Mouse (Mus musculus) mesoderm, embryonic 11.5 days (tissue): Measurements from ENCODE around the gene Cldn12.
A peak's percentile ranks its signal among the peaks of the same experiment; 100 is the strongest.

Experiments
- DNase-seq: peaks from one replicate; pipeline ENCODE4 v3.0.0-alpha.2; 2012; ENCODE audit warnings: low read depth, low spot score

The Cldn12 gene

DNA sequence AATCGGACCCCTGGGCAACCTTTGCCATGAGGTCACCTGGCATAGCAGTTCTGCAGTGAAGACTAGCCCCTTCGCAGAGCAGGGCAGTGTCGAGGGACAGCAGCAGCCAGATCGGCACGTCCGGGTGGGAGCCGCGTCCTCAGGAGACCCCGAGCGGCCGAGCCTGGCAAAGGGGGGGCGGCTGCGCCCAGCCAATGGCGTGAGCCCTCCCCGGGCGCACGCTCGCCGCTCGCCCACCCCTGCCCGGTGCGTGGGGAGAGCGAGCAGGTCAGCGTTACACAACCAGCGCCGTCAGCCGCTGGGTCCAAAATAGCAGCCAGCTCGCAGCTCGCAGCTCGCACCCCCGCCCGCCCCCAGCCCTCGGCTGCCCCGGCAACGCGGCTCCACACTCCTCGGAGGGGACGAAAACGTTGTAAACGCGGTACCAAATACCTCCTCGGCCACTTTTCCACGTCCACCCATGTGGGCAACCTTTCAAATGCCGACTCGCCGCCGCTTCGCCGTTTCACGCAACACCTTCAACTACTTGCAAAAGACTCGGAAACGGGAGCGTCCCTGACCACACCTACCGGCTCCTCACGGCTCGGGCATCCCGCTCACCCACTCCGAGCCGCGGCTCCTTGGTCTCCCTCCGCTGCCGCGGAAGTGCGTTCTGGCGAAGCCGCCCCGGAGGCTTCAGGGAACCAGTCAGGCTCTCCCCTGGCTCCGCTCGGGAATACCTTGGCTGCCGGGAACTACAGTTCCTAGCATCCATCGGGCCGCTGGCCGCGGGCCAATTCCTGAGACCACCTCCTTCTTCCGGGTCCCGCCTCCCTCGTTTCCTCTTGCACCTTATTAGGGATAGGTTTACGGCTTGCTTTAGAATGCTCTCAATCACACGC lies at the start of gene Cldn12:
Cldn12 (minus strand) TSS at position 763 of the 881 bp plus-strand sequence.
- DNase-seq: peak; percentile 96

DNA sequence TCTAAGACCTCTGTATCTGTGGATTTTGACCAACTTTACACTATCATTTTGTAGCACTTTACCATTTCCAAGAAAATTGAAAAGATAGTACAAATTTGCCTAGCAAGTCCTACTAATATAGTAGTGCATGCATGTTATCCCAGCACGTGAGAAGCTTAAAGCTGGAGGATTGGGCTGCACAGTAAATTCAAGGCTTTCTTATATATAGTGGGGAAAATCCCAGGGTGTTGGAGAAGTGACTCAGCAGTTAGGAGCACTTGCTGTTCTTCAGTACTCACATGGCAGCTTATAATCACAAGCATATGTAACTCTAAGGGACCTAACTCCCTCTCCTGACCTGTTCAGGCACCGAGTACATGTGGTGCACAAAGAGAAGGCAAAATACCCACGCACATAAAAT lies 47.7 kb upstream of the Cldn12 start:
- DNase-seq: no peak

DNA sequence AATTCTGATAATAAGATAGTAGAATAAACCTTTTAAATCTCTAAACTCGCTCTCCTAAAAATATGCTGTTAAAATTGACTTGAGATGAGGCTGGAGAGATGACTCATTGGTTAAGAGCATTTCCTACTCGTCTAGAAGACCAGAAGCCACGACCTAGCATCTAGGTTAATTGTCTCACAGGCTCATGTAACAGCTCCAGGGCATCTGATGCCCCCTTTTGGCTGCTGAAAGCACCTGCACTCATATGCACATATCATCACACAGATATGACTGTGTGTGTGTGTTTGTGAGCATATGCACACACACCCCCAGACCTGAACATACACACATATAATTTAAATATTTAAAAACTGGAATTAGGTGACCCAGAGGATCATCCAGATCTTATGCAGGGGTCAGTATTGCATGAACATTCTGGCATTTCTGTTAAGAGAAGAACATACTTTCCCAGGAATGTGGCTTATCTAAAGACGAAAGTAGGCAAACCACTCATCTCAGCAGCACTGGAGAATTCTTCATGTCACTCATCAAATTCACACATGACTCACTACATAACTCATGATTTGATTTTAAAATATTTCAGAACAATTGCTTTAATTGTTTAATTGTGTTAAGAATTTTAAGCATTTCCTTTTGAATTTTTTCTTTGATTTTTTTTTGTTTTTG lies 46.4 kb upstream of the Cldn12 start:
- DNase-seq: no peak

DNA sequence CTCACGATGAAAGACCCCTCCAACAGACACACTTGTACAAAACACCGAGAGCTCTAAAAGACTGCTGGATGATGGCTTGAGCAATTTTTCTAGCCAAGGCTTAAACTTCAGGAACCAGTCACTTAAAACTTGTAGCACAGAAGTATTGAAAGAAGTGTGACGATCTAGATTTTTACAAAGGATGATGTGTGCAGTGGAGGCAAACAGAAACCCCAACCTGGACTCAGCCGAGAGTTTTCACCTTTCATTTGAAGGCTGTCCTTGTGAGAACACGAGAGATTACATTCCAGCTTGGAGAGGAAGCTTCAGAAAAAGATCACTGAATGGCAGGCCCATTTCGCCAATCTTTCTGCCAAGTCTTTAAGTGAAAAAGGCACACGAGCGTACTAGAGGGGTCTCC lies 45.0 kb upstream of the Cldn12 start:
- no peak for DNase-seq

DNA sequence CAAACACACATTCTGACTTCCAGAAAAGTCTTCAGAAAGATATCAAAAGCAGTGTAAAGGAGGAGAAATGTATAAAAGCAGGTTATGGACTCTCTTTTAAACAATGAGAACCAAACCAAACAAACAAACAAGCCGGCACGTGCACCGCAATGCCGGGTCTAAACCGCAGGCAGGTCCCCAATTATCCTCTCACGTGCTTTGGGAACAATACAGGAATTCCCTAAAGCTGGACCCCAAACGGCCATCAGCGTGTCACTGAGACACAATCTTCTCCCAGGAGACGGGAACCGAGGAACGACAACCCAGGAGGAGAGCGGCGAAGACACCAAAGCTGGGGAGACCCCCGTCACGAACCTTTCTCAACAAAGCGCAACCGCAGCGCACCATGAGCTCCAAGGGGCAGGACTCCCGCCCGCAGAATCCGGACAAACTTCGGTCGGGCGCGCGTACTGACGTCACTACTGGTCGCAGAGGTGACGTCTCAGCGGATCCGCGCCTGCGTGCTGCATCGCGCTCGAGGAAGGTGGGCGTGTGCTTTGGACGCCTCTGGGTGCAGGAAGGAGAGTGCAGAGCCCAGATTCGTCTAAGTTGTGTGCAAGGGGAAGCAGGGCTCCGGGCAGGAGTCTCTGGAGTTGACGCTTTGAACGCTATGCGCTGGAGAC lies 44.5 kb upstream of the Cldn12 start, which contains the start of gene Gtpbp10:
Gtpbp10 (minus strand) TSS at position 460 of the 662 bp plus-strand sequence.
- peak; percentile 96 for DNase-seq

DNA sequence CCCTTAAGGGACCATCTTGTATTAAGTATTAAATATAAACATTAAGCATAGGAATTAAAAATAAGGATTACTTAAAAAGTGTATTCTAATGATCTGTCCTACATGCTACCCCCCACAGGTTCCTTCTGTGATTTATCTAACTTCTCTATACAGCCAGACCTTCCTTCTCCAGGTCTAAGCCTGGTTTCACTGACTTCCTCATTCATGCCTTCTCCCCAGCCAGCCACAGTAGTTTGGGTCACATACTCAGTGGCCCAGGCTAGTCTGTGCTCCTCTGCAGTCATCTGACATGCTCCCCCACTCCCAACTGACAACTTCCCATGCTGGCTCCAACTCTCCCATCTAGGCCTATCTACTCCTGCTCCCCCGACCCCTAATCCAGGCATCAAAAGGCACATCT lies 36.4 kb upstream of the Cldn12 start:
- no peak for DNase-seq

DNA sequence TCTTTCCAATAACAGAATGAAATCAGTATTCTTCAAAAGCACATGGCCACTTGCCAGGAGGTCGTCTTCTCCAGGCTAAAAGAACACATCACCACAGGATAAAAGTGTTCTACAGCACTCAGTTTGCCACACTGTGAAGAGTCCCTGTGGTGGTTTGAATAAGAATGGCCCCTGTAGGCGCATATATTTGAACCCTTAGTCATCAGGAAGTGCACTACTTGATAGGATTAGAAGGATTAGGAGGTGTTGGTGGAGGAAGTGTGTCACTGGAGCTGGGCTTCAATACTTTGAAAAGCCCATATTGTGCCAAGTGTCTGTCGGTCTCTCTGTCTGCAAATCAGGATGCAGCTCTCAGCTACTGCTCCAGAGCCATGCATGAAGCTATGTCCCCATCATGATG lies 25.6 kb upstream of the Cldn12 start:
- no peak for DNase-seq

DNA sequence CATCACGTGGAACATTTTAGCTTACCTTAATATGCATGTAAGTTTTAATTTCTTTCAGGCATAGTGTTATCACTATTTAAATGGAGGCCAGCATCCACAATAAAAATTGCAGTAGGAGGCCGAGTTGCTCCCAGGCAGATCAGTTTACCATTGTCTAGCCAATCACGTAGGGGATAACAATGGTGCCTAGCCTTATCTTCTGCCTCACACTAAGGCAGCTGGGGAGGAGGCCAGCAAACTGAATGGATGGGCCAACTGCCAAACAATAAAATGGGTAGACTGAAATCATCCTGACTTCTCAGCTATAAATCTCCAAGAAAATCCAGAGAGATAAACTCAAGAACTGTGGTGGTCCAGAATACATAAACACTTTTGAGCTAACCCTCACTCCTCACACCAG lies 25.0 kb upstream of the Cldn12 start:
- DNase-seq: no peak

DNA sequence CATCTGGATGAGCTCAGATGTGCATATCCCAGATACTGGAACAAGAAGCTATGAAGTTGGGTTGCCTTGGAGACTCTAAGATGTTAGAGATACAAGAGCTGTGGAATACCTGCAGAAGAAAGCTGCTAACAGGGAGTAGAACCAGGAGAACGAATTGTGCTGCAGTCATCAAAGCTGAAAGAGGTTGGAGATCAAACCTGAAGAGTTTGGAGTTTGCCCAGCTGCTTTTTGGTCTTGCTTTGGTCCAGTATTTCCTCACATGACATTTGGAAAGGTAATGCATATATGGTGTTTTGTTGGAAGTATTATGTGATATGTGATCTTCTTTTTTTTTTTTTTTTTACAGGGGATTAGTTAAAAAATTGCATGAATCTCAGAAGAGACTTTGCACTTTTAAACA lies 21.4 kb upstream of the Cldn12 start:
- no peak for DNase-seq

DNA sequence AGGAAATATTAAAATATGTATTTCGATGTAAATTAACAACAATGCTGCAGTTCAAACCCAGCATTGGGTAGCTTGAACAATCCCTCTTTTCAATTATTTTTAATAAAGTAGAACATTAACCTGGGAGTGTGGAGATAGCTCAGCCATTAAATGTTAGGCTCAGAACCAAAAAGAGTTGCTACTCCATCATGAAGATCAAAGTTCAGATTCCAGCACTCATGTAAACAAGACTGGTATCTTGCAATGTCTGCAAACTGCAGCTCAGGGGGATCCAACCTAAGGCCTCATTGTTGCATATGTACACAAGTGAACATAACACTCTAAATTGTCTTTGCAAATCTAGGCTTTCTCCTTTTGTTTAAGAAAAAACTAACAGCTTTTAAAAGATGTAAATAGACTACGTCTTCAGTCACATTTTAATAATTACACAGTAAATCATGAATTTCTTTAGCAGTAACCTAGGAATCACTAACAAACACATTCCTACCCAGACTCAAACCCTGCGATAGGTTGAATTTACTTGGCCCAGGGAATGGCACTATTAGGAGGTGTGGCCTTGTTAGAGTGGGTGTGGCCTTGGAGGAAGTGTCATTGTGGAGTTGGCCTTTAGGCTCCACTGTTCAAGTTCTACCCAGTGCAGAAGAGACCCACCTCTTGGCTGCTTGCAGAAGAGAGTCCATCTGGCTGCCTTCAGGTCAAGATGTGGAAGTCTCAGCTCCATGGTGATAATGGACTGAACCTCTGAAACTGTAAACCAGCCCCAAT lies 19.1 kb upstream of the Cldn12 start:
- DNase-seq: no peak

DNA sequence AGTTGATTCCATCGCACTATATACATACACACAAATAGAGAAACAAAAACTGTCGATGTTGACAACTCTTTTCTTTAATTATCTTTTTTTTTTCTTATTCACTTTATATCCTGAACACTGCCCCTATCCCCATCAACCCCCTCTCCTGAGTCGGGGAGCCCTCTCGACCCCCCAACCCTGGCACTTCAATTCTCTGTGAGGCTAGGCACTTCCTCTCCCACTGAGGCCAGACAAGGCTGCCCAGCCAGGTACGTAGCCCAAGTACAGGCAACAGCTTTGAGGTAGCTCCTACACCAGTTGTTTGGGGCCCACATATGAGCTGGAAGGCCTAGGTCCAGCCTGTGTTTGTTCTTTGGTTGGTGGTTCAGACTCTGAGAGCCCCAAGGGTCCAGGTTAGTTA lies 653 bp upstream of the Cldn12 start:
- DNase-seq: no peak

DNA sequence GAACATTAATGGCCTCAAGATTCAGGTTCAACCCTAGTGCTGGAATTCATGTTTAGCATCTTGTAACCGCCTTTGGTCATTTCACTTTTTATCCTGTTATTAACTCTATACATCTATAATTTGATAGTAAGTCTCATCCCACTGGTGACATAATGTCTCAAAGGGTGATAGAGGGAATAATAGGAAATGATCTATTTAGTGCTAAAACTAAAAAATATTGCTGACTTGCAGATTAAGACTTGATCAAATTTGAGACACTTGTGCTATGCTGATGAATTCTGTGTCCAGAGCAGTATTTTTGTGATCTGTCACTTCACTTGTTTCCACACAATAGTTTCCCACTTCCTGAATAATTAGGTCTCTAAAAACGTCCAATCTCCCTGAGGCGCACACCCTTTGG lies 3.4 kb downstream of the Cldn12 start:
- DNase-seq: no peak

DNA sequence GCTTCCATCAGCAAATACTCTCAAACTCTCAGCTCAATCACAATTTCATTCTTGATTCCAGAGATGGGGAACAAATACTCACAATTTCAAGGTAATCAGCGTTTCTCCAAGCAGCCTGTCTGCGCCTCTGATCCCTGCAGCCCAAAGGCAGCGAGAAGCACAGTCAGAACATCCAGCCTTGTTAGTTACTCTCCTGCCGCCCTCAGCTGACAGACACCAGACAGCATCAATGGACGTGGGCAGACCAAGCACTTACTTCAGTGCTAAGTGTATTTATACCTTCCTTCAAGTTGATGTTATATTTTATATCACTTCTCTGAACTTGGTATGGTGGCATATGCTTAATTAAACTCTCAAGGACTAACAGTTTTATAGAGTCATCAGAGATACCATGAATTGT lies 3.8 kb downstream of the Cldn12 start:
- no peak for DNase-seq

DNA sequence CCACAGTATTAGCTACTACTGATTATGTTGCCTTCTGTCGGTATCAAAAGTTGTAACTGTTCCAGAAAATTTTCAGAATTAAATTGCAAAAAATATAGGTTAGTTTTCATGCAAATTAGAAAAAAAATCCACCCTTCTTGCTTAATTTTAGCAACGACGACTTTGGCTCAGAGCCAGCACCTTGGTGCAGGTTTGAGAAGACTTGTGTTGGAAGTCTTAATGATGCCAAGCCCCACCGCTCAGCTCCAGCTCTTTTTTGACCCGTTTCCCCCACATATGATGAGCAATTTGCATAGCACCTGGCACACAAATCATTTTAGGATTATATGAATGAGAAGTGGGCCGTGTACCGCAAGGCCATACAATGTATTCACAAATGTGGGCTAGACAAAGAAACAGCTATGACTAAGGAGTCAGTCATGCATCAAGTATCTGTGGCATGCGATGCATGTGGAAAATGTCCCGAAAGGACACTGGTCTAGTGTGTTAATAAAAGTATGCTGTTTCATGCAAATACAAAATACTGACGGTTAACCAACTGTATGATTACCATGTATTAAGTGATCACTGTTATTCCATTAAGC lies 4.4 kb downstream of the Cldn12 start:
- no peak for DNase-seq

DNA sequence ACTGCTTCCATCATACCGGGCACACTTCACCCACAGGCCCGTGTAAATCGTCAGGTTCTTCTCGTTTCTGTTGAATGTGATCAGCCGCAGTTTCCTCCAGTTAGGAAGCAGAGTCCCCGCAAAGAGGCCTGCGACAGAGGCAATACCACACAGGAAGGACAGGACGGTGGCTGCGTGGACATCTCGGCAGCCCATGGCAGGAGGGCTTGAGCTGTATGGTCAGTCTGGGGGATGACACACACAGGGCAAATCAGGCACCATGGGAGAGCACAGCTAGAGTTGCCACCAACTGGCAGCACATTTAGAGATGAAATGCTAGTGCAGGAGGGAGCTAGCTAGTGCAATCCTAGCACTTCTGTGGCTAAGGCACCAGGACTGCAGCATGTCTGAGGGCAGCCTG lies 6.5 kb downstream of the Cldn12 start:
- DNase-seq: no peak

DNA sequence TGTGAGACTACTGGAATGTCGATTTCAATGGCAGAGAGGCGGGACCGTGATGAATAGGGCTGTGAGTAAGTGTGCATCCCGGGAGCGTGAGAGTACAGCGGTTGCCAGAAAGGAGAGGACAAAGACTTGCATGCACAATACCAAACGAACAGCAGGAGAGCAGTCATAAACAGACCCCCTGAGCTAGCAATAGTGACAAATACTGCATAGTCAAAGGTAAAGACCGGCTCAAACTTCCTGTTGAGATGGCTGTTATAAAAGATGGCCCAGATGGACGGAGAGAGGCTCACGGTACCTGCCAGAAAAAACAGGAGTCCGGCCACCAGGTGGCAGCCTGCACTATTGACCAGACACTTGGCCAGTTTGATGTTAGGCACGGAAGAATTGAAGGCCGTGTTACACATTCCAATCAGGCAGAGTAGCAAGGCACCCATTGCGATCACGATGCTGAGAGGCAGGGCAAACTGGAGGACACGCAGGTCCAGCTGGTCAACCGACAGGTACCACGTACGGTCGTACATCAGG lies 7.0 kb downstream of the Cldn12 start:
- peak; percentile 65 for DNase-seq

DNA sequence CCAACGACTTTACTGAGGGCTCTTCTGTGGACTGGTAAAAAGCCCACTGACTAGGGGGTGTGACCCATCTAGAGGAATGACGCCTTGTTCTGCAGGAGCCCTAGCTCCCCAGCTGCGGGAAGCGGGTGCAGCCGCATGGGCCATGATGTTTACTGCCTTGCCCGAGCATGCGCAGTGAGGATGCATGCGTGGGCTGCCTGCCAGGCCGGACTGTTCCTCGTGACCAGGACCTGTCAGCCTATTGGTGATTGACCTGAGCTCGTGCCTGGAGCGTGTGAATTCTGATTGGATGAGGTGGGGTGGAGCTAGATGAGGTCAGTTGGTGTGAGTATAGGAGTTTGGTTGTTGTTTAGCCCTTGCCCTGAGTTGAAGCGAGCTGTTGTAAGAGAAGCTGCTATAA lies 10.3 kb downstream of the Cldn12 start:
- DNase-seq: no peak

DNA sequence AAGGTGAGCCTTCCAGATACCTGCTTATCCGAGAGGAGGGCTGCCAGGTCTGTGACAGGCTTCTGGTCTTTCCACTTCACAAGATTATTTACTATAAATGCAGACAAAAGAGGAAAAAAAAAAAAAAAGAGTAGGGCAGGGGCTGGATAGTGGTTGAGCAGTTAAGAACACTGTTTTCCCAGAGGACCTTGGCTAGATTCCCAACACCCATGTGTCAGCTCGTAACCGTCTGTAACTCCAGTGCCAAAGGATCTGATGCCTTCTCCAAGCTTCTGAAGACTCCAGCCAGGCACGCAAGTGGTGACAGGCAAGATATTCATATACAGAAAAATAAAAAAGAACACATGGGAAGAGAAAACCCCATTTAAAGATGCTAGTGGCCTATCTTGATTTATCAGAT lies 11.4 kb downstream of the Cldn12 start:
- no peak for DNase-seq

DNA sequence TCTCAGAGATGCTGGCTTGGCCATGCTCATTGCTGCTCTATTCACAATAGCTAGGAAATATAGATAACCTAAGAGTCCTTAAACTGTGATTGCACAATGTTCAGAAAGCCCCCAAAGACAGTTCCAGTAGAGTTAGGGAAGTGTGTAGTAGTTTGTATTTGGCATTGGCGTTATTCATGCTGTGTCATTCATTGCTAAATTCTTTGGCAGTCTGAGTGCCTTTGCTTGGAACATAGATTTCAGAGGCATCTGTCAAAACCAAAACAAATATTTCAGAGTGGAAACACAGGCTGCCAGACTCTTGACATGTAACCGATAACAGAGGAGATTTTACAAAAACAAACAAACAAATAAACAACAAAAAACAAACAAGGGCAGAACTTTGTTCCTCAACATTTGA lies 13.2 kb downstream of the Cldn12 start:
- DNase-seq: no peak

DNA sequence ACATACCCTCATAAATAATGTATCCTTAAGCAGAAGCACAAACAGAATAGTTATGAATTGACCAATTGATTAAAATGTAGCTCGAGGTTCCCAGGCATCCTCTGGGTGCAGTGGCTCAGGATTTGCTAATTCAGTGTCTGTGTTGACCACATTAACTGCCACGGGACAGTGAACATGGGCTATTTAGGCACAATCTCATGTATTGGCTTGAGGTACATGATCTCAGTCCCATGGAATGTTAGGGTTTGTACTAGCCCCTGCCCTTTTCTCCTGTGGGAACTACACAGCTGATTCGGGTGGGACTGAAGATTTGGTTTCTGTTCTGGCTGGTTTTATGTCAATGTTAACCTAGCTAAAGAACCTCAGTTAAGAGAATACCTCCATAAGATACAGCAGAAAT lies 18.4 kb downstream of the Cldn12 start:
- DNase-seq: no peak

DNA sequence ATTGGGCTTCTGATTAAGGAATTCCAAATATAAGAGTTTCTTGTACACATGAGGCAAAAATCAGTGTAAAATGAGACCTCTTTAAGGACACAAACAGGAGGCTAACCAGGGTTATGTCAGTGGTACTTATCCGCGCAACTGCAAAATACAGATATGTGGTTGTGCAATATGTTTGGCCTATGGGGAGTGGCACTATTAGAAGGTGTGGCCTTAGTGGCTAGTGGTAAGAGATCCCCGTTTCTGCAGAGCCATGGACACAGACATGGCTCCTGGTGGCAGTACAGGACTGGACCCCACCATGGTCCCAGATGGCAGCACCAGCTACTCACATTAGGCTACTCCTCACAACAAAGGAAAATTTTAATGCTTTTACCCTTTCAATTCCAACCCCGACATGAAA lies 19.7 kb downstream of the Cldn12 start:
- DNase-seq: no peak
